Mouse (Mus musculus): ENCODE data around the gene Psenen. TPM values are rescaled to one million over a fixed set of nuclear protein-coding genes. Genes with fewer than 3 reads are reported as not detected.

Psenen gene
- polyA plus RNA-seq, 1 experiment, result 134 TPM

- Histone ChIP-seq H3K4me1 (ENCODE audit: control insufficient read depth, insufficient read depth, low read length) (peaks cover 6% of the 10 kb centered on the region; the same call in 1 of the 2 replicates), H3K4me3 (ENCODE audit: insufficient read depth, low read length) (no peak overlapping the region)
These were observed 38.9 kb downstream of the Psenen start for GRCm38 (mm10) chr7:30524487-30524886.

GRCm38 (mm10) chr7:30522871-30523270 is 40.6 kb downstream of the Psenen start:
- Histone ChIP-seq H3K27ac (ENCODE audit: insufficient read depth, low read length) (no peak overlapping the region), H3K4me3 (ENCODE audit: insufficient read depth, low read length) (no peak overlapping the region), H3K4me1 (ENCODE audit: control insufficient read depth, insufficient read depth, low read length) (peaks cover 6% of the 10 kb centered on the region; the same call in 1 of the 2 replicates)
- TF ChIP-seq POLR2A (IDR thresholded peaks at IDR 0.05; ENCODE audit: low read depth, low read length), result no peak
- TF ChIP-seq CTCF (IDR thresholded peaks at IDR 0.05; ENCODE audit: borderline replicate concordance, insufficient read depth, low read length), result no peak

More at GRCm38 (mm10) chr7:30524487-30524886, 38.9 kb downstream of the Psenen start:
- H3K27ac ChIP-seq (ENCODE audit: insufficient read depth, low read length), result peak overlapping the region; percentile 67
- no peak; the same call in 1 of the 2 replicates for TF ChIP-seq POLR2A (IDR thresholded peaks at IDR 0.05; ENCODE audit: low read depth, low read length)
- TF ChIP-seq CTCF (IDR thresholded peaks at IDR 0.05; ENCODE audit: borderline replicate concordance, insufficient read depth, low read length), result no peak

- no peak overlapping the region for H3K4me3 ChIP-seq (ENCODE audit: insufficient read depth, low read length)
- TF ChIP-seq CTCF (IDR thresholded peaks at IDR 0.05; ENCODE audit: borderline replicate concordance, insufficient read depth, low read length), result no peak
- TF ChIP-seq POLR2A (IDR thresholded peaks at IDR 0.05; ENCODE audit: low read depth, low read length), result no peak
- H3K4me1 ChIP-seq (ENCODE audit: control insufficient read depth, insufficient read depth, low read length), result peaks cover 6% of the 10 kb centered on the region; the same call in 1 of the 2 replicates
- H3K27ac ChIP-seq (ENCODE audit: insufficient read depth, low read length), result no peak overlapping the region
These were observed 42.6 kb downstream of the Psenen start for GRCm38 (mm10) chr7:30520856-30521255.

GRCm38 (mm10) chr7:30520396-30520795 is 43.0 kb downstream of the Psenen start:
- no peak overlapping the region for H3K27ac ChIP-seq (ENCODE audit: insufficient read depth, low read length)
- H3K4me3 ChIP-seq (ENCODE audit: insufficient read depth, low read length), result no peak overlapping the region
- TF ChIP-seq POLR2A (IDR thresholded peaks at IDR 0.05; ENCODE audit: low read depth, low read length) (no peak), CTCF (IDR thresholded peaks at IDR 0.05; ENCODE audit: borderline replicate concordance, insufficient read depth, low read length) (no peak)
- H3K4me1 ChIP-seq (ENCODE audit: control insufficient read depth, insufficient read depth, low read length), result peaks cover 6% of the 10 kb centered on the region; the same call in 1 of the 2 replicates

GRCm38 (mm10) chr7:30518325-30518724 is 45.1 kb downstream of the Psenen start:
- no peak overlapping the region for H3K4me3 ChIP-seq (ENCODE audit: insufficient read depth, low read length)
- H3K4me1 ChIP-seq (ENCODE audit: control insufficient read depth, insufficient read depth, low read length), result no peaks in the 10 kb centered on the region
- H3K27ac ChIP-seq (ENCODE audit: insufficient read depth, low read length), result no peak overlapping the region
- no peak for TF ChIP-seq POLR2A (IDR thresholded peaks at IDR 0.05; ENCODE audit: low read depth, low read length)
- no peak for TF ChIP-seq CTCF (IDR thresholded peaks at IDR 0.05; ENCODE audit: borderline replicate concordance, insufficient read depth, low read length)

- TF ChIP-seq CTCF (IDR thresholded peaks at IDR 0.05; ENCODE audit: borderline replicate concordance, insufficient read depth, low read length) (no peak), POLR2A (IDR thresholded peaks at IDR 0.05; ENCODE audit: low read depth, low read length) (no peak)
- Histone ChIP-seq H3K27ac (ENCODE audit: insufficient read depth, low read length) (no peak overlapping the region), H3K4me3 (ENCODE audit: insufficient read depth, low read length) (no peak overlapping the region), H3K4me1 (ENCODE audit: control insufficient read depth, insufficient read depth, low read length) (no peaks in the 10 kb centered on the region)
These were observed 48.2 kb downstream of the Psenen start for GRCm38 (mm10) chr7:30515003-30515760.

Other genes with a start within 250 kb of the Psenen start
- 1.5 and 2.6 TPM in 2 replicates for gene Syne4, start 248.8 kb downstream of the Psenen start, polyA plus RNA-seq (2011; ENCODE audit: insufficient read length, low read depth, missing spikeins)
- 0.67 and 0.90 TPM in 2 replicates for gene E130208F15Rik, start 241.9 kb downstream of the Psenen start, polyA plus RNA-seq (2011; ENCODE audit: insufficient read length, low read depth, missing spikeins)
- gene Sdhaf1, start 239.7 kb downstream of the Psenen start, polyA plus RNA-seq (2011; ENCODE audit: insufficient read length, low read depth, missing spikeins), result 6.1 and 6.8 TPM in 2 replicates
- gene Lrfn3, start 200.9 kb downstream of the Psenen start, polyA plus RNA-seq (2011; ENCODE audit: insufficient read length, low read depth, missing spikeins), result 7.5 and 7.6 TPM in 2 replicates
- gene Tyrobp, start 149.9 kb downstream of the Psenen start, polyA plus RNA-seq (2011; ENCODE audit: insufficient read length, low read depth, missing spikeins), result 7.6 TPM in 1 of 2 replicates, not detected in the other
- not detected in 2 replicates for gene Hcst, start 143.8 kb downstream of the Psenen start, polyA plus RNA-seq (2011; ENCODE audit: insufficient read length, low read depth, missing spikeins)
- 0.42 and 1.1 TPM in 2 replicates for gene Nfkbid, start 141.9 kb downstream of the Psenen start, polyA plus RNA-seq (2011; ENCODE audit: insufficient read length, low read depth, missing spikeins)
- gene Aplp1, start 118.1 kb downstream of the Psenen start, polyA plus RNA-seq (2011; ENCODE audit: insufficient read length, low read depth, missing spikeins), result 30.8 and 34.2 TPM in 2 replicates
- not detected in 2 replicates for gene Kirrel2, start 105.9 kb downstream of the Psenen start, polyA plus RNA-seq (2011; ENCODE audit: insufficient read length, low read depth, missing spikeins)
- gene Nphs1, start 105.3 kb downstream of the Psenen start, polyA plus RNA-seq (2011; ENCODE audit: insufficient read length, low read depth, missing spikeins), result not detected in 2 replicates
- gene Prodh2, start 70.0 kb downstream of the Psenen start, polyA plus RNA-seq (2011; ENCODE audit: insufficient read length, low read depth, missing spikeins), result not detected in 2 replicates
- 4.3 and 7.1 TPM in 2 replicates for gene Arhgap33, start 28.6 kb downstream of the Psenen start, polyA plus RNA-seq (2011; ENCODE audit: insufficient read length, low read depth, missing spikeins)
- 55.6 and 58.1 TPM in 2 replicates for gene Hspb6, start 11.4 kb downstream of the Psenen start, polyA plus RNA-seq (2011; ENCODE audit: insufficient read length, low read depth, missing spikeins)
- 7.7 and 8.0 TPM in 2 replicates for gene Proser3, start 11.3 kb downstream of the Psenen start, polyA plus RNA-seq (2011; ENCODE audit: insufficient read length, low read depth, missing spikeins)
- 30.6 and 38.5 TPM in 2 replicates for gene Lin37, start 3.8 kb downstream of the Psenen start, polyA plus RNA-seq (2011; ENCODE audit: insufficient read length, low read depth, missing spikeins)
- 49.1 and 79.1 TPM in 2 replicates for gene U2af1l4, start 326 bp downstream of the Psenen start, polyA plus RNA-seq (2011; ENCODE audit: insufficient read length, low read depth, missing spikeins)
- gene Gm49396, start 283 bp downstream of the Psenen start, polyA plus RNA-seq (2011; ENCODE audit: insufficient read length, low read depth, missing spikeins), result 1.4 and 3.1 TPM in 2 replicates
- gene Igflr1, start 1.8 kb upstream of the Psenen start, polyA plus RNA-seq (2011; ENCODE audit: insufficient read length, low read depth, missing spikeins), result not detected in 2 replicates
- 31.9 and 40.1 TPM in 2 replicates for gene Kmt2b, start 25.1 kb upstream of the Psenen start, polyA plus RNA-seq (2011; ENCODE audit: insufficient read length, low read depth, missing spikeins)
- gene Zbtb32, start 35.3 kb upstream of the Psenen start, polyA plus RNA-seq (2011; ENCODE audit: insufficient read length, low read depth, missing spikeins), result not detected in 2 replicates
- 0.47 and 0.49 TPM in 2 replicates for gene Upk1a, start 49.2 kb upstream of the Psenen start, polyA plus RNA-seq (2011; ENCODE audit: insufficient read length, low read depth, missing spikeins)
- 550 and 557 TPM in 2 replicates for gene Cox6b1, start 62.5 kb upstream of the Psenen start, polyA plus RNA-seq (2011; ENCODE audit: insufficient read length, low read depth, missing spikeins)
- not detected in 2 replicates for gene Etv2, start 72.2 kb upstream of the Psenen start, polyA plus RNA-seq (2011; ENCODE audit: insufficient read length, low read depth, missing spikeins)
- gene Rbm42, start 86.7 kb upstream of the Psenen start, polyA plus RNA-seq (2011; ENCODE audit: insufficient read length, low read depth, missing spikeins), result 32.9 and 33.9 TPM in 2 replicates
- 8.1 and 10.5 TPM in 2 replicates for gene Haus5, start 101.4 kb upstream of the Psenen start, polyA plus RNA-seq (2011; ENCODE audit: insufficient read length, low read depth, missing spikeins)
- not detected in 2 replicates for gene Pmis2, start 108.0 kb upstream of the Psenen start, polyA plus RNA-seq (2011; ENCODE audit: insufficient read length, low read depth, missing spikeins)
- gene 2200002J24Rik, start 135.3 kb upstream of the Psenen start, polyA plus RNA-seq (2011; ENCODE audit: insufficient read length, low read depth, missing spikeins), result not detected in 2 replicates
- not detected in 2 replicates for gene Atp4a, start 148.6 kb upstream of the Psenen start, polyA plus RNA-seq (2011; ENCODE audit: insufficient read length, low read depth, missing spikeins)
- gene Tmem147, start 165.9 kb upstream of the Psenen start, polyA plus RNA-seq (2011; ENCODE audit: insufficient read length, low read depth, missing spikeins), result 136 and 144 TPM in 2 replicates
- not detected in 2 replicates for gene Gapdhs, start 180.1 kb upstream of the Psenen start, polyA plus RNA-seq (2011; ENCODE audit: insufficient read length, low read depth, missing spikeins)
- 4.4 and 5.1 TPM in 2 replicates for gene Sbsn, start 187.8 kb upstream of the Psenen start, polyA plus RNA-seq (2011; ENCODE audit: insufficient read length, low read depth, missing spikeins)
- gene Dmkn, start 200.1 kb upstream of the Psenen start, polyA plus RNA-seq (2011; ENCODE audit: insufficient read length, low read depth, missing spikeins), result not detected in 2 replicates
- not detected in 2 replicates for gene Krtdap, start 224.3 kb upstream of the Psenen start, polyA plus RNA-seq (2011; ENCODE audit: insufficient read length, low read depth, missing spikeins)

Data from embryonic fibroblast, embryonic 13.5 days (primary cell).